Mouse (Mus musculus) gastrocnemius, adult 18-20 months (tissue): Measurements from ENCODE around the gene Cd24a. TPM values are rescaled to one million over a fixed set of nuclear protein-coding genes. Genes with fewer than 3 reads are reported as not detected.

Experiments used
- DNase-seq: peaks from one replicate; pipeline ENCODE4 v3.0.0; 2021; ENCODE audit warnings: low spot score
- total RNA-seq, 2 experiments: library from RNA; stranded (reverse); gene quantifications; 2 replicates each; pipeline ENCODE4 v1.2.3; 2021

The Cd24a gene
- total RNA-seq, 2 experiments from 2014 or later, result 173 to 219 TPM

DNA sequence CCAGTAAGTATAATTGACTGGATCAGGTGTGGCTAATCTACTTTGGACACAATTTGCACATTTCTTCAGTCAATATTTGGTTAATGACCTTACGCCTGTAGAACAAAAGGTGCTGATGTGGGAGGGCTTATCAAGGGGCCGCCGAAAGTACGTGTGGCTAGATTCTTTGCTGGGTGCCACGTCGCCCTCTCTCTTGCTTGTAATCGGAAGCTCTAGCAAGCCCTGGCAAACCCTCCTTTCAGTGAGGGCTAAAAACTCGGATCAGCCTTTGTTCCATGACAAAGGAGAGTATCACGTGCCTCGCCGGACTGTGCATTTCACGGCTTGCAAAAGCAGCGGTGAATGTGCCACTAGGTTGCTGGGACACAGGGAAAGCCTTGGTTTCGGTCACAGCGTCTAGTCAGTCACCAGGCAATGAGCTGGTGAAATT lies 2.6 kb downstream of the Cd24a start:
- DNase-seq, result peak; percentile 36

DNA sequence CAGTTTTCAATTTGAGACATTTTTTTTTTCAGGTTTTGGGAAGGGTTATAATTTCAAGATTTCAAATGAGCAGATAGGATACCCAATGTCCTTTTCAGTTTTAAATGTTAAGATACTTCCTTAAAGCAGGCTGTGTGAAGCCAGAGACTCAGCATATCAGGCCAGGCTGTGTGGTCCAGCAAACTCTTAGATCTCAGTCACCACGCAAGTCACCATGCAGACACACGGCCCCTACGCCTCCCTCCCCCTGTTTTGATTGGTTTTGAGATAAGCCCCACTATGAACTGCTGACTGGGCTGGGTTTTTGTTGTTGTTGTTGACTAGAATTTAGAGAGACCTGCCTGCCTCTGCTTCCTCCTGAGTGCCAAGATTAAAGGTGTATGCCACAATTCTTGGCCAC lies 3.2 kb downstream of the Cd24a start:
- DNase-seq, result no peak

DNA sequence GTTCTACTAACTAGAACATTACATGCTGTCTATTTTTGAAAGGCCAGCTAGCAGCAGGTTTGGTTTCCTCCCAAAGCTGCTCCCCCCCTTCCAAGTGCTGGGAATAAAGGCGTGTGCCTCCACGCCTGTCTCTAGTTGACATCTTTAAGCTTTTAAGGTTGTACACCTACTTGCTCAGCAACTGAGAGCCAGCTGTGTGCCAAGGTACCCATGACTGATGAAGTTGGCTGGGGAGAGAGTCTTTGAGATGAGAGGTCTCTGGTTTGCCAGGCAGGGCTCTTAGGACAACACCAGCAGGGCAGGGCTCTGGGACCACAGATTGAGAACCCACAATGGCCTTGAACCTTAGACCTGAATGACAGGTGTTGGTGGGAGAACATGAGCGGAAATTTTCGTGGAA lies 6.5 kb downstream of the Cd24a start:
- DNase-seq, result peak; percentile 41

DNA sequence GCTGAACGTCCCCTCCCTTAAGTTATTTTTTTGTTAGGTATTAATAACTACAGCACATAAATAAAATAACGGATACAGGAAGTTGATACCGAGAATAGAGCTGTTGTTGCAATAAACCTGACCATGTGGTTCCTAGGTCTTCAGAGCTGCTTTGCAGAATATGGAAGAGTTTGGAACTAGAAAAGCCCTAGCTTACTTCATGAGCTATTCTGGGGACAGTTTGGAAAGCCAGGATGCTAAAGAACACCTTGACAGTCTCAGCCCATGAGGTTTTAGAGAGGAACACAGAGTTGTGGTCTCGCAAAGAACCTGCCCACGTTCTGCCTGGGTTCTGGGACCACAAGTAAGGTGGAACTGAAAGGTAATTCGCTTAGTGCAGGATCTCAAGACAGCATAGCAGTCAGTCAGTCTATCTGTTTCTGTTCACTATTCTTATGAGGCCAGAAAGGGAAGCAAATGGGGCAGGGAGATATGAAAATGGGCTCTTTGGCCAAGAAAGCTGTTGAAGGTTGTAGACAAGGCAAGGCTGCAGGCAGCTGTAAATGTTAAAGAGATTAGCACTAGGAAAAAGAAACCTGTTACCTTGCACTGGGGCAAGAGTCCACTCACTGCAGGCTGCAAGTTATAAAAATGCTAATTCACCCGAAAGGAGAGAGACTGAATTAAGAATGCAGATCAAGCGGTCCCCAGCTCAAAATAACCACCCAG lies 10.5 kb downstream of the Cd24a start:
- no peak for DNase-seq

DNA sequence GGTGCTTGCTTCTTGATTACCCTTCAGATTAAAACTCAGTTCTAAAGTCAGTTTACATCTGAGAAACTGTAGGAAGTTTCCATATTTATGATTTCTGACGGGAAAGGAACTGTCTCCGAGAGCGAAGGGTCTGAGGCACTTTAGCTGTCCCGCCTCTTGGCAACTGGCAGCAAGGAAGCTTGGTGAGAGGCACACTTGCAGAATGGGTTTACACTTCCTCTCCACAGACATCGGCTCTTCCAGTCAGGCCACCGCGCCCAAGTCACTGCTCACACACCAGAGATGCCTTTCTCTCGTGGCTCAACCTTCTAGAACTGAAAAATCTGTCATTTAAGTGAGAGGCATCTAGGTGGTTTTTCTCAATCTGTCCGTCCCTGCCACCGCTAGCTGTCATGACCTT lies 13.4 kb downstream of the Cd24a start:
- no peak for DNase-seq

DNA sequence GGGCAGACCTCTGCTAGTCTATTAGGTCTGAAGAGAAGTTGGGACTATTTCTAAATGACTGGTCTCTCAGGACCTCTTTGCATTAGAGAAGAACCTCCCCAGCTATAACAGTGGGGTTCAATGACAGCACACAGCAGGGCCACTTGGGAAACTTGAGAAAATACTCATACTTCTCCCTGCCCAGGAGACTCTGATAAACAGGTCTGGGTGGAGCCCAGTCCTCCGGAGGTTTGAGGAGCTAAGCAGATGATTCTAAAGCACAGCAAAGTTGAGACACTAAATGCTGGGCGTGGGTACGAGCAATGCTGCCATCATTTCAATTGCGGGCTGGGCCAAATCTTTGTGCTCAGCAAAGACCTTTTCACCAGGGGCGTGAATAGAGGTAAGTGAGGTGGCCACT lies 15.1 kb downstream of the Cd24a start:
- no peak for DNase-seq

DNA sequence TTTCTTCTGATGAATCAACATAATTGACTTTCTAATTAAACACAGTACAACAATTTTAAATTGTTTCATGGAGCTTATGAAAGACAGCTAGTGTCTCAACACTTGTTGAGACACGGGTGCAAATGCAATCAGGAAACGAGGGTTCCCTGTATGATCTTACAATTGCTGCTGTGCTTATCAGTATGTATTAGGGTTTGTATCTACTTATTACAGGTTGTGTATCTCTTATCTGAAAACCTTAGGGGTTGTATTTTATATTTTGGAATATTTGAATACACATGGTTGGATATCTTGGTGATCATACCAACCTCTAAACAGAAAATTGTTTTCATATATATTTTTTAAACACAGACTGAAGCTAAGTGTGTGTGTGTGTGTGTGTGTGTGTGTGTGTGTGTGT lies 16.1 kb downstream of the Cd24a start:
- no peak for DNase-seq

DNA sequence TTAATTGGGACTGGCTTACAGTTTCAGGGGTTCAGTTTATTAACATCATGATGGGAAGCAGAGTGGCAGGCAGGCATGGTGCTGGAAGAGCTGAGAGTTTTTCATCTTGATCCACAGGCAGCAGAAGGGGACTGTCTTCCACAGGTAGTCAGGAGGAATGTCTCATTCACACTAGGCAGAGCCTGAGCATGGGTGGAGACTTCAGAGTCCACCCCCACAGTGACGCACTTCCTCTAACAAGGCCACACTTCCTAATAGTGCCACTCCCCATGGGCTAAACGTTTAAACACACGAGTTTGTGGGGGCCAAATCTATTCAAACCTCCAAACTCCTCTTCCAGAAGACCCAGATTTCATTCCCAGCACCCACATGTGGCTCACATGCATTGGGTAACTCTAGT lies 16.8 kb downstream of the Cd24a start:
- no peak for DNase-seq

DNA sequence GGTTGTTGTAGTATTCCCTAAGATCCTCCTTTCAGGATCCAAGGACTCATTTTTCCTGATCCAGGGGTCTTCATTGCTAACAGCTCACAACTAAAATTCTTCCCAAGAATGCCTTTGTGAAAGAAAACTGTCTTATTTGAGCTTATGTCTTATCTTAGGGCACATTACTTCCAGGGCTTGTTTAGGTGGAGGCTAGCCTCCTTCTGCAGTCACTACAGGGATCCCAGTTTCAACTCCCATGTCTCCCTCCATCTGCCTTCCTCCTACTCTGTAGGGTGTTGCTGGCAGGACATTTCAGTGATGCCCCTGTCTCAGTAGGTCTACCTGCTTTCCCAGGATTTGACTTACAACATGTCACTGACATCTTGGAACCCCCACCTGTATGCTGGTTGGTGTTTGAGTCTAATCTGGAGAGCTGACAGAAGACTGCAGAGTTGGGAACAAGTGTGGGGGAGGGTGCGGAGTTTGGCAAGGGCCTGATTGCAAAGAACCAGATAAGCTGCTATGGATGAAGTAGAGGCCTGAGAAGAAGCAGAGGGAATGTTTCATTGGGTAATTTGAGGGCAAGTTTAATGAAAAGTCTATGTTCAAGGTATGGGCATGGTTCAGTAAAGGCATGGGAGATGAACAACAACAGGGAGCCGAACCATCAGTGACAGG lies 20.1 kb downstream of the Cd24a start:
- DNase-seq, result no peak

DNA sequence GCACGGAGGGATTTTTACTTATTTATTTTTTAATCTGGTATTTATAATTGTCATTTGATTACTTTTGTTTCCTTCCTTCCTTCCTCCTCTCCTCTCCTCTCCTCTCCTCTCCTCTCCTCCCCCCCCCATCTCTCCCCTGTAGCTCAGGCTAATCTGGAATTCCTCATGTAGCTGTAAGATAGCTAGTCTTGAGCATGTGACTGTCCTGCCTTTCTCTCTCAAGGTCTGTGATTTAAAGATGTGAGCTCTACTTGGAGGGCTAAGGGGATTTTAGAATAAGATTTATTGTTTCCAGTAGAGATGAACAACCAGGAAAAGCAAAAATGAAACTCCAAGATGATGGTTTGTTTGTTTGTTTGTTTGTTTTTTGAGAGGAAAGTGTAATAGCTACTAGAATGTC lies 23.0 kb downstream of the Cd24a start:
- DNase-seq, result no peak

DNA sequence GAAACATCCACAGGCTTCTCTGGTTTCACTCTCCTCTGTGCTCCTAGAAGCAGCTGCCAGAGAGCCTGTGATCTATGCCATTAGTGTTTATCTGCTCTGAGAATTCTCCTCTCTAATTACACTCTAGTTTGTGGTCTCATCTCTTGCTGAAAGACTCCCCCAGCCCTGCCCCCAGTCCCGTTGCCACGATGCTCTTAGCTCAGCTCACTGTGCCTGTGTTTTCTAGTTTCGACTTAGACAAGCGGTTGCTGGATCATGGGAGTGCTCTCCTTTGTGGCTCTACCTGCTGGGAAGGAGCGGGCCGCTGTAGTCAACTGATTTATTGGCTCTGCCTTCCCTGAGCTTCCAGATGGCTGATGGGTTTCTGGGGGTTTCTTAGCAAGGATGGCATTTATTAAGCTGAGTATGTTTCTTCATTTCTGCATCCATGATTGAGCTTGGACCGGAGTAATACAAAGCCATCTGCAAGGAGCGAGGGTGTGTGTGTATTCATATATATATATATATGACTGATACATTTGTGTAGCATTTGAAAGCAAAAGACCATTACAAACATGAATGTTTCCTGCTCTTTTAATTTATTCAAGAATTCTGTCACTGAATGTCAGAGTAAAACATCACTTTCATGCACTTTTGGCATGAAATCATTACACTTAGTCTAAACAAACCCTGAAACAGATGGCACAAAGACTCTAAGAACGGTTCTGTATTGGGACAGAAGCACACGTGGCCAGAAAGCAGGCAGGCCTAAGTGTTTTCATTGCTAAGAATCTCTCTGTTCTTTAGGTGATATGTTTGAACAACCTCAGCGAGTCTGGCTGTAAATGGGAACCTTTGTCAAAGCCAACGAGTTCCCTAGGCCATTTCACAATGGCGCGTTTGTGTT lies 23.7 kb downstream of the Cd24a start:
- DNase-seq, result no peak

DNA sequence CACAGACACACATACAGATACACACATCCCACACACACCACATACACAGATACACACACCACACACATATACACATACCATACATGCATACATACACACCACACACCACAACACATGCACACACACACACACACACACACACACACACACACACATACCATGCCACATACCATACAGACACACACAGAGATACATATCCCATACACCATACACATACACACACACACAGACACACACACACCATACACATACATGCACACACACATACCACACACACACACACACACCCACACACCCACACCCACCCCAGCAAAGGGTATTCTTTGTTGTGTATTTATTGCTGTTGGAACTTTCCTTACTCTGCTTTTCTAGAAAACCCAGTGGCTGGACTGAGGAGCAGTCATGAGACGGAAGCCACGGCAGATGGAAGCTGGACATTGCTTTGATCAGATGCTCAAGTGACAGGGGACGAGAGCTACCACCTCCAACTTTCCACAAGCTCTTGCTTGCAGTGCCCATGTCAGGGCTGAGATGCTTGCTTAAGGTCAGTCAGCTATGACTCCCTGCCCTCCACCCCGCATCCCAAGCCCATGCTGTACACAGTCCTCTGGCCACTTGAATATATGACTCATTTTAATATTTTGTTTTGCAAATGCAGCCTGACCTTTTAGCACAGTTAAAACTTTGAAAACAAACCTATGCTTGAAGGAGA lies 26.0 kb downstream of the Cd24a start:
- no peak for DNase-seq

DNA sequence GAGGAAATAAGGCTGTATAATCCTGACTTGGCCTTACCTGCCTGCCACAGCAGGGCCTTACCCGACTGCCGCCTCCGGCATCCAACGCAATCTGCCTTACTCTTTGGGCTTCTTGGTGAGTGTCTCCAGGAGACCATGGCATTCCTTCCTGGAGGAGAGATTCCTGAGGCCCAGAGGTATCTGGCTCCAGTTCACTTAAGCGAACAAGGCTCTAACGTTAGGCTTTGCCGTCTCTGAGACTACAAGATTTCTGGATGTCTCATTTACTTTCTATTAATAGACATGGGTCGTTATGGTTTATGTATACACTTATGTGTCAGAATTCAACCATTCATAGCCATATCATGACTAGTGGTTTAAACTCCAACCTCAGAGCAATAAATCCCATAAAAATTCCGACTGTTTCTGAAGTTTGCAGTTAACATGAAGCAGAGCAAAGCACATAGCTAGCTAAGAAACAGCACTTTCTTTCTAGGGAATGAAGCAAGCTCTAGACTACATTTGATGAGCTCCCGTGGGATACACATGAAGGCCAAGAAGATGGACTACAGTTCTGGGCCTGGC lies 26.7 kb downstream of the Cd24a start:
- DNase-seq, result no peak

DNA sequence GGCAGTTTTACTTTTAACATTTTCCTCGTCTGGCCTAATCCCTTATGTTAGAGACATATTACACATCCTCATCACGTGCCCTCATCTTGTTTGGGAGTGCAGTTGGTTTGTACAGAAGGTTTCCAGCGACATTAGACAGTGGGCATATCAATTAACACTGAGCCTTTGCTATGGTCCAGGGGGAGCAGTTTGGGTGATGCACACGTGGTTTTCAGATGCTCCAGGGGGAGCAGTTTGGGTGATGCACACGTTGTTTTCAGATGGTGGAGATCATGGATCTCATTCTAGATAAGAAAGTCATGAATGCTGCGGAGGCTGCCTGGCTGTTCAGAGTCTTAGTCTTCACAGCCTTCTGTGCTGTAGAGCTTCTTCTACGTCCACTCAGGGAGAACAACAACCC lies 27.8 kb downstream of the Cd24a start:
- DNase-seq, result no peak

DNA sequence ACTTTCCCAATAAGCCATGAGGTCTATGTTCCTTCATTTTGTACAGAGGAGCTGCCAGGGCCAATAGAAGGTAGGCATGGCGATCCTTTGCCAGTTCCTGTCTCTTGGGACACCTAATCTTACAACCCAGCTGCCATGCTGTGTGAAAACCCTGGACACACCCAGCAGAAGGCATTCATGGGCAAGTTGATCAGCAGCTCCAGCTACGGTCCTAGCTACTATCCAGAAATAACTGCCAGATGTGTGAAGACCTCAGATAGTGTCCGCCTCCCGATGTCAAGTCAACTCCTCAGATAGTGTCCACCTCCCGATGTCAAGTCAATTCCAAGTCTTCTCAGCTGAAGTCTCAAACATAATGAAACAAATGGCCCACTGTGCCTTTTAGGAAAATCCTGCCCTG lies 31.4 kb downstream of the Cd24a start:
- DNase-seq, result no peak

DNA sequence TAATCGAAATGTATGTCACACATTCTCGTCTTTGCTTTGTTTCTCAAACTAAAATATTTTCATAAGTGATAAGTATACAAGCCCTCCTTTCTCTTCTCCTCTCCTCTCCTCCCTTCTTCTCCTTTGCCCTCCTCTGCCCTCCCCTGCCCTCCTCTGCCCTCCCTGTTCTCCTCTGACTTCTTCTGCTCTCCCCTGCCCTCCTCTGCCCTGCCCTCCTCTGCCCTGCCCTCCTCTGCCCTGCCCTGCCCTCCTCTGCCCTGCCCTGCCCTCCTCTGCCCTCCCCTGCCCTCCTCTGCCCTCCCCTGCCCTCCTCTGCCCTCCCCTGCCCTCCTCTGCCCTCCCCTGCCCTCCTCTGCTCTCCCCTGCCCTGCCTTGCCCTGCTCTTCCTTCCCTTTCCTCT lies 31.9 kb downstream of the Cd24a start:
- DNase-seq, result no peak

DNA sequence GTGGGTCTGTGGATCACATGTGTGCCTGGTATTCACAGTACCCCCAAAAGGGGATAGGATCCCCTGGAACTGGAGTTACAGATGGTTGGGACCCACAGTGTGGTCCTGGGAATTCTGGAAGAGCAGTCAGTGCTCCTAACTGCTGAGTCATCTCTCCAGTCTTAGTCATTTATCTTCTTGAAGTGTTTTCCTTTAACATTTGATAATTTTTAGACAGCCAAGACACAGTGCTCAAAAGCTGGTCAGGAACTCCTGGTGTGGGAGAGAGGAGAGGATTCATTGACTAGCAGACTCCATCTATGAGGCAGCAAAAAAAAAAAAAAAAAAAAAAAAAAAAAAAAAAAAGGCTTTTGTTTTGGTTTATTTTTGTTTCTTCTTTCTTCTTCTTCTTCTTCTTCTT lies 33.0 kb downstream of the Cd24a start:
- no peak for DNase-seq

DNA sequence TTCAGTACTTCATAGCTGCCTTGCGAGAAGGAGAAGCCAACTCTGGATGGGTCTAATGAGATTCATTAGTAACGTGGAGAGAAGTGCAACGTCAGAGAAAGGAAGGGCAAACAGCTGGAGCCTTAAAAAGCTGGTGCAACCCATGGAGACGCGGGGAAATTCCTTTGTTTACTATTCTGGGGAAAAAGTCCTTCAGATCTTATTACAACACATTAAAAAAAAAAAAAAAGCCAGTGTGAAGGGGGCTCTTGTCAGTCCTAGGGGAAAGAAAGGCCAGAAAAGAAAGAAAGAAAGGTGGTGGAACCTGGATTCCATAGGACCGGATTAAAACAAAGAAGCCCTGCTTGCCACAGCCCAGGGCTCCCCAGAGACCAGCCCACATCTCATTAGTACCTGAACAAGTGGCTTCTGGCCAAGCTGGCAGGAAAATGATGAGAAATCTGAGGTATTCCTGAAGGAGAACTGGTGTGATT lies 41.0 kb downstream of the Cd24a start:
- DNase-seq, result no peak

DNA sequence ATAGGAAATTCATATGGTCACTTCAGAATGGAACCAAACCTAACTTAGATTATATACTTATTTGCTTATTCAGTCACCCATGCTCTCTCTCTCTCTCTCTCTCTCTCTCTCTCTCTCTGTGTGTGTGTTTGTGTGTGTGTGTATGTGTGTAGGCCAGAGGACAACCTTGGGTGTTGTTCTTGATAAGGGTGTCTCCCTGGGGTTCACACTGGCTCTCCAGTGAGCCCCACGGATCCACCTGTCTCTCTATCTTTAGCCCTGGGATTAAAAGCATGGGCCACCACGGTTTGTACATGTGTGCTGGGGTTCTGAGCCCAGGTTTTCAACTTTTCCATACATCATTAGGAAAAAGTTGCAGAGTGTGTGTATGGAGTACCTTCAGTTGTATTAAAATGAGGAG lies 41.9 kb downstream of the Cd24a start:
- no peak for DNase-seq

DNA sequence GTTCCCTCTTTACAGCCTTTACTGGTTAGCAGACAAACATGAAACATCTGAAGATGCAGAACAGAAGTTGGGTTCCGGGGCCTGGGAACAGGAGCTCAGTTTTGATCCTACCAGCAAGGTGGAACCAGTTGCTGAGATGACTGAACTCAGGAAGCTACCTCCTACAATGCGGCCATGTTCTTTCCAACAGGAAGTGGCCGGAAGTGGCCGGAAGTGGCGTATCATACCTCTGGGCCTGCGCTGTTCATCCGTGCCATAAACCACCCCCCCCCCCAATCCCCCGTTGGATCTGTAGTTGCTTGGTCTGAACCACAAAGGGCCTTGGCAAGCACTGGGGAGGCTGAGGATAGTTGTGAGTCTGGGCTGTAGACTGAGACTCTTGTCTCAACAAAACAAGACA lies 45.4 kb downstream of the Cd24a start:
- DNase-seq, result no peak

DNA sequence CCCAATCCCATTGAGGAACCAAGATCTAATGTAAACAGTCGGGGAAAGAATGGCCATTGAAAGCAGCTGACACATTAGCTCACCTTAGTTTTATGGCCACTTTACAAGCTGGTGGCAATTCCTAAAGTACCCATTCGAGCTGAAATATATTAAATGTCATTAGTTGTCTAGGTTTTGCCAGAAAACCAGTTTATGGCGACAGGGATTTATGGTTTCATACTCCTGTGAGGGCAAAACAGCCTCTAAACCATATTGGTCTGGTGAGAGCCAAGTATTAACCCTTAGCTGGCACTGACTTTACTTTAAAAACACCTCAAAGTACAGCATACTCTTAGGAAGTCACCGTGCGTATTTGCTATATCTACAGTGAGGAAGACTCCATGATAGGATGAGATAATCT lies 46.3 kb downstream of the Cd24a start:
- DNase-seq, result no peak
